Mouse (Mus musculus) stomach, embryonic 14.5 days (tissue): ENCODE results near the gene Rpl23a. TPM values are rescaled to one million over a fixed set of nuclear protein-coding genes. Genes with fewer than 3 reads are reported as not detected.

Source experiments
- ATAC-seq: fragments of 200-750 bp; cut with Nextera tagmentation; 2 replicates; pipeline ENCODE4 v1.8.0; 2017; ENCODE audit warnings: low read depth, moderate TSS enrichment; ENCODE audit not compliant: insufficient number of reproducible peaks, insufficient read depth, low FRiP score
- H3K27ac ChIP-seq: fragments of 300-500 bp; sonication (generic); 2 replicates; pipeline ENCODE4 v1.5.1; 2014; ENCODE audit warnings: mild to moderate bottlenecking, low read length, moderate library complexity, mixed read lengths
- H3K27me3 ChIP-seq: fragments of 300-500 bp; sonication (generic); 2 replicates; pipeline ENCODE4 v1.6.1; 2014; ENCODE audit warnings: low read length, control low read depth, mixed read lengths; ENCODE audit not compliant: control insufficient read depth, insufficient read depth
- H3K36me3 ChIP-seq: fragments of 300-500 bp; sonication (generic); 2 replicates; pipeline ENCODE4 v1.6.1; 2014; ENCODE audit warnings: mild to moderate bottlenecking, control low read depth, low read length, moderate library complexity, mixed read lengths; ENCODE audit not compliant: control insufficient read depth, insufficient read depth
- H3K4me1 ChIP-seq: fragments of 300-500 bp; sonication (generic); 2 replicates; pipeline ENCODE4 v1.6.1; 2014; ENCODE audit warnings: low read length, control low read depth, mixed read lengths; ENCODE audit not compliant: control insufficient read depth, insufficient read depth
- H3K4me2 ChIP-seq: fragments of 300-500 bp; sonication (generic); replicated peaks from 2 replicates; pipeline ENCODE4 v1.6.1; 2014; ENCODE audit warnings: low read depth, low read length, control low read depth
- H3K4me3 ChIP-seq: fragments of 300-500 bp; sonication (generic); 2 replicates; pipeline ENCODE4 v1.5.1; 2014; ENCODE audit warnings: low read depth, low read length, control low read depth
- H3K9ac ChIP-seq: fragments of 300-500 bp; sonication (generic); replicated peaks from 2 replicates; pipeline ENCODE4 v1.6.1; 2014; ENCODE audit warnings: low read depth, mild to moderate bottlenecking, control low read depth, low read length, moderate library complexity, mixed read lengths
- H3K9me3 ChIP-seq: fragments of 300-500 bp; sonication (generic); 2 replicates; pipeline ENCODE4 v1.6.1; 2016; ENCODE audit warnings: low read depth, low read length, control low read depth; ENCODE audit not compliant: control insufficient read depth
- WGBS: fragments of 180-500 bp; shearing (Covaris S2); extraction: QIAGEN DNeasy Blood & Tissue Kit; methylation state at CpG from one replicate; pipeline ENCODE4 v1.1.7; 2014; 5-methylcytosine and 5-hydroxymethylcytosine counted together
- polyA plus RNA-seq: library from polyadenylated mRNA; unstranded; fragments of >200 nt; fragmentation: Nextera tagmentation; extraction: Ambion mirVana; gene quantifications from 2 replicates; pipeline ENCODE4 v1.2.1, GENCODE M21; 2014

Rpl23a gene
- polyA plus RNA-seq, 1 experiment from 2014 or later, result 1,741 TPM

DNA sequence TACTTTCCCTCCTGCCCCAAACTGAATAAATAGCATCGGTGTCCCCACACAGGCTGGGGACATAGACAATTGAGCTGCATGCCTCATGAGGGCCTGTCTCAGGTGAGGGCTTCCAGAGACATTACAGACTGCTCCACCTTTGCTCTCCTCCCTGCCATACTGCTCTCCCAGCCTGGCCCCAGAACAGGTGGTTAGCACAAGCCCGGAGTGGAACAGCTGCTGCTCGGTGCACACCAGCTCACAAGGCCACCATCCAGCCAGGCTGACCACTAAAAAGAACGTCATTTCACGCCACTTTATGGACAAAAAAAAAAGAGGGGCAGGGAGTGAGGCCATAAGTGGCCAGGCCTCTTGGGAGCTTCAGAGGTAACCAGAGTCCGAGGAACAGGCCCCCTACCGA, 23.8 kb upstream of the Rpl23a start:
- no peak for ATAC-seq
- Histone ChIP-seq H3K4me3 (no peak overlapping the region), H3K4me2 (no peak overlapping the region), H3K4me1 (no peaks in the 10 kb centered on the region), H3K27ac (no peak overlapping the region), H3K9ac (no peak overlapping the region), H3K27me3 (no peaks in the 10 kb centered on the region), H3K36me3 (peaks cover 67% of the 10 kb centered on the region), H3K9me3 (no peaks in the 10 kb centered on the region)
- 88% methylated on average over 7 of the region's 7 CpGs for WGBS

DNA sequence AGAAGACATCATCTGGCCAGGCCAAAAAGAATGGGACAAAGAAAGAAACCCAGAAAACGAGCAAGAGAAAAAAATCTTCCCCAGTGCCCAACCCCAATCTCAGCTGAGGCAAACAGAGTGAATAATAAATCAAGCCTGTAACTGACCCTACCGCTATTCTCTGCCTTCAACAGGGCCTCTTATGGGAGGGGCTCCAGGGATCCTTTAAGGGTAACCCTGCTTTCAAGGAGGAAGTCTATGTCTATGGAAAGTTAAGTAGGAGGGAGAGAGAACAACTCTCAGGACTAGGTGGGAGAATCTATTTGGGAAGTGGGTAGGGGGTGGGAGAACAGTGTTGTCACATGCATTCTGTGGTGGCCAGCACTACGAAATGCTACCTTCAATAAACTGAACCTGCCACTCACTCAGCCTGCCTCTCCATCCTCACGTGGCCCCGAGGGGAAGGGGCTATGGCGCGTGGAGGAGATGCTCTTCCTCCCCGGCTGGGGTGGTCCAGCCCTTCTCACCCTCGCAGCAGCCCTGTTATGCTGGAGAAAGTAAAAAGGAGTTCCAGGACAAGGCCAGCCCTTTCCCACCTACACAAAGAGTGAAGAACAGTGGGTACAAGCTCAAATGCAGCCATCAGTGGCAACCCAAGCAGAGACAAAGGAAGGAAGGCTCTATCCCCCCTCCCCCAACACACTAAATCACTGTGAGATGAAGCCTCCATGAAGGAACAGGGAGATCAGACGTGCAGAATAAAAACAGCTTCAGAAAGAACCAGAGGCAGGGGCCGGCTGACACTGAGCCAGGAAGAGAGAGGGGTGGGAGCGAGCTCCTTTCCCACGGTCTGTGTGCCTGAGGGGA, 22.2 kb upstream of the Rpl23a start:
- H3K27me3 ChIP-seq, result no peaks in the 10 kb centered on the region
- H3K36me3 ChIP-seq, result peaks cover 54% of the 10 kb centered on the region
- 38% methylated on average over 13 of the region's 13 CpGs for WGBS
- no peak overlapping the region for H3K4me2 ChIP-seq
- no peaks in the 10 kb centered on the region for H3K4me1 ChIP-seq
- H3K9me3 ChIP-seq, result no peaks in the 10 kb centered on the region
- no peak overlapping the region for H3K4me3 ChIP-seq
- no peak for ATAC-seq
- peak overlapping the region; percentile 28; the same call in 1 of the 2 replicates for H3K27ac ChIP-seq
- H3K9ac ChIP-seq, result no peak overlapping the region; the same call in 1 of the 2 replicates

DNA sequence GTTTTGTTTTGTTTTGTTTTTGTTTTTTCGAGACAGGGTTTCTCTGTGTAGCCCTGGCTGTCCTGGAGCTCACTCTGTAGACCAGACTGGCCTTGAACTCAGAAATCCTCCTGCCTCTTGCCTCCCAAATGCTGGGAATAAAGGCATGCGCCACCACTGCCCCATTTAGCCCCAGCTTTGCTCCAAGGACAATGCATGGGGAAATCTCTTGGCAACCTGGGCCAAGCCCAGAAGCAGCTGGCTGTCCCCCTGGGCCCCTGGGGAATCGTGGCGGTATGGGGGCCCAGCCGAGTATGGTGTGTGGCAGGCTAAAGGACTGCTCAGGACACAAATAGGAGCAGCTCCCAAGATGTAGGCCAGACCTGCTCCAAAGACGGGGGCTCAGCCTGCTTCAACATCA, 20.9 kb upstream of the Rpl23a start:
- ATAC-seq, result no peak
- Histone ChIP-seq H3K36me3 (peaks cover 41% of the 10 kb centered on the region), H3K9ac (no peak overlapping the region), H3K4me1 (no peaks in the 10 kb centered on the region), H3K27me3 (no peaks in the 10 kb centered on the region), H3K4me2 (no peak overlapping the region), H3K9me3 (no peaks in the 10 kb centered on the region), H3K27ac (no peak overlapping the region), H3K4me3 (no peak overlapping the region)
- WGBS, result 88% methylated on average over 6 of the region's 6 CpGs

DNA sequence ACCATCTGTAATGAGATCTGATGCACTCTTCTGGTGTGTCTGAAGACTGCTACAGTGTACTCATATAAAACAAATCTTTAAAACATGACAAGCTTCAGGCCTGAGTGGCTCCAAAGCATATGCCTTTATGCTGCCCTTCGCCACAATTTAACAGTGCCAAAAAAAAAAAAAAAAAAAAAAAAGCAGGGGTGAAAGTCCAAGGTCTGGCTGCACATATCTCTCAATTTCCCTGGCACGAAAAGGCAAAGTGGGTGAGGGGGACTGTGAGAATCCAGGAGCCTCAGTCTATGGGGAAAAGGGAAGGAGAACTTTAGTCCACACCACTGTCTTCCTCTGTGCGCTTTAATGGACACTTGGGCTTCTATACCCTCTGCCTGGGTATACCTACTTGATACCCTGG, 19.0 kb upstream of the Rpl23a start:
- peaks cover 22% of the 10 kb centered on the region for H3K36me3 ChIP-seq
- H3K27ac ChIP-seq, result no peak overlapping the region
- H3K27me3 ChIP-seq, result no peaks in the 10 kb centered on the region
- no peaks in the 10 kb centered on the region for H3K4me1 ChIP-seq
- H3K4me3 ChIP-seq, result no peak overlapping the region
- ATAC-seq, result no peak
- no peak overlapping the region for H3K4me2 ChIP-seq
- no peak overlapping the region for H3K9ac ChIP-seq
- WGBS, result 90% methylated on average over 3 of the region's 3 CpGs
- no peaks in the 10 kb centered on the region for H3K9me3 ChIP-seq

DNA sequence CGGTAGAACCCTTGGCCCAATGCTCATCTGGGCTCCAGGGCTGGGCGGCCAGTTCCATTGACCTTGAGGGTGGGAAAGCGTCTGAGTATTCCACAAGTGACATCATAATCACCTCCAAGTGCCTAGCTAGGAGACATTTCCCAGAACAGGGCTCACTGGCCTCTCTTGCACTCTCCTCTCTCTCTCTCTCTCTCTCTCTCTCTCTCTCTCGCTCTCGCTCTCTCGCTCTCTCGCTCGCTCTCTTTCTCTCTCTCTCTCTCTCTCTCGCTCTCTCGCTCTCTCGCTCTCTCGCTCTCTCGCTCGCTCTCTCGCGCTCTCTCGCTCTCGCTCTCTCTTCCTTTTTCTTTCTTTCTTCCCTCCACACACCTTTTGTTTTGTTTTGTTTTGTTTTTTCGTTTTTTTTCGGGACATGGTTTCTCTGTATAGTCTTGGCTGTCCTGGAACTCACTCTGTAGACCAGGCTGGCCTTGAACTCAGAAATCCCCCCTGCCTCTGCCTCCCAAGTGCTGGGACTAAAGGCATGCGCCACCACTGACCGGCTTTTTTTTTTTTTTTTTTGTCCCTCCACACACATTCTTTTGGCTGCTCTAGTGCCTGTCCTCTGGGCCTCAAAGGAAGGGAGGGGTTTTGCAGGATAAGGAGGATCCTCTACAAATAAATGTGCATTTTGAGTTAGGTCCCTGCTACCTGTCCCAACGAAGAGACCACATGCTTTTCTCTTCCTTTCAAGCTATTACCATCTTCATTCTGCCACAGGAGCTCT, 11.9 kb upstream of the Rpl23a start:
- no peak for ATAC-seq
- peaks cover 11% of the 10 kb centered on the region for H3K36me3 ChIP-seq
- peak overlapping the region; percentile 49 for H3K4me3 ChIP-seq
- 62% methylated on average over 23 of the region's 23 CpGs for WGBS
- no peaks in the 10 kb centered on the region for H3K9me3 ChIP-seq
- H3K4me2 ChIP-seq, result peak overlapping the region; percentile 60
- H3K27ac ChIP-seq, result peak overlapping the region; percentile 0; the same call in 1 of the 2 replicates
- no peaks in the 10 kb centered on the region for H3K27me3 ChIP-seq
- peaks cover 4% of the 10 kb centered on the region; the same call in 1 of the 2 replicates for H3K4me1 ChIP-seq
- H3K9ac ChIP-seq, result no peak overlapping the region

DNA sequence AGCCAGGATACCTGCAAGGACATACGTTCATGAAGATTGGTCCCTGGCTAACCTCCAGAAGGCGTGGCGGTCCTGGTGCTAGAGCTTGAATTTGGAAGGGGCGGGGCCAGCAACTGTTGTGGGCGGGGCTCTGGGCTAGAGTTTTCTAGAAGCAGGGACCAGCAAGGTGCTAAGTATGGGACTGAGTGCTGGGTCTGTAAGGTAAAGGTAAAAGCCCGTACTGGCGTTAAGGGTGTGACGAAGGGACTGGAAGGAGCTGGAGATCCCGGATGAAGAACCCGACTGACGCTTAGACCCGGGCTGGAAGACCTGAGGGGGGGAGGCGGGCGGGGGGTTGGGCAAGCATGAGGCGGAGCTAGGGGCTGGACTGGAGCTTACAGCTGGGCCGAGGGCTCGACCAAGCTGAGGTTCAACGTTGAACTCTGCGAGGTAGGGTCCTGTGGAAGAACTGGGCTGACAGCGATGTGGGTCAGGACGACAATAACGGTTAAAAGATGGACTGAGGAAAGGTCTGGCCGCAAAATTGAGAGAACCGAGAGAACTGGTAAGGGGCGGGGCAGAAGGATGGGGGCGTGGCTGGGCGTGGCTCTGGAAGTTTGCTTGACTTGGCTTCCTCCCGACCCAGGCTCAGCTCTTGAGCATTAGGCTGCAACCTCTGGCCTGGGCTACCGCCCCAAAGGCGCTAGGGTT, 11.2 kb upstream of the Rpl23a start:
- peak overlapping the region; percentile 49 for H3K4me3 ChIP-seq
- ATAC-seq, result peak; percentile 66; the same call in 1 of the 2 replicates
- H3K4me1 ChIP-seq, result peaks cover 10% of the 10 kb centered on the region
- no peaks in the 10 kb centered on the region for H3K27me3 ChIP-seq
- peak overlapping the region; percentile 12; the same call in 1 of the 2 replicates for H3K9ac ChIP-seq
- 3% methylated on average over 30 of the region's 30 CpGs for WGBS
- peaks cover 11% of the 10 kb centered on the region for H3K36me3 ChIP-seq
- H3K4me2 ChIP-seq, result peak overlapping the region; percentile 60
- no peak overlapping the region; the same call in 1 of the 2 replicates for H3K27ac ChIP-seq
- no peaks in the 10 kb centered on the region for H3K9me3 ChIP-seq

DNA sequence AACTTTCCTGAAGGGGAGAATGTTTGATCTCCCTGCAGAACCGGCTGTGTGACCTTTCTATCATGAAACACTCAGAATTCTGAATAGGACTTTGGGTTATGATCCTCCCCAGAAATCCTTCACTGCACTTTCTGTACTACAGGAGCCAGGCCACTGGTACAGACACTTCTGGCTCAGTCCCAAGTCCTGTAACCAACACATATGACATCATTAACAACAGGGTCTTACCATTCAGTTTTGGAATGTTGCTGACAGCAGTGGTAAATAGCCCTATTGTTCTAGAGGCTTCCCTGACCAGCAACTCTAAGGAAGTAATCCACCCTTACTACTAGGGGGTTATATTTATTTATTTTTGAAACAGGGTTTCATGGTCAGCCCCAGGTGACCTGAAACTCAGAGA, 9.7 kb upstream of the Rpl23a start, which contains the start of gene Proca1:
Proca1 (plus strand) TSS at position 280 of the 400 bp plus-strand sequence.
- Histone ChIP-seq H3K36me3 (peaks cover 11% of the 10 kb centered on the region), H3K9ac (no peak within 1 kb of the TSS), H3K27ac (no peak within 1 kb of the TSS), H3K27me3 (no peaks in the 10 kb centered on the region), H3K4me1 (peaks cover 12% of the 10 kb centered on the region), H3K4me2 (peak within 1 kb of the TSS; percentile 60), H3K9me3 (no peaks in the 10 kb centered on the region), H3K4me3 (peak within 1 kb of the TSS; percentile 49)
- no peak for ATAC-seq
- 73% methylated on average over 1 of the region's 1 CpGs for WGBS

DNA sequence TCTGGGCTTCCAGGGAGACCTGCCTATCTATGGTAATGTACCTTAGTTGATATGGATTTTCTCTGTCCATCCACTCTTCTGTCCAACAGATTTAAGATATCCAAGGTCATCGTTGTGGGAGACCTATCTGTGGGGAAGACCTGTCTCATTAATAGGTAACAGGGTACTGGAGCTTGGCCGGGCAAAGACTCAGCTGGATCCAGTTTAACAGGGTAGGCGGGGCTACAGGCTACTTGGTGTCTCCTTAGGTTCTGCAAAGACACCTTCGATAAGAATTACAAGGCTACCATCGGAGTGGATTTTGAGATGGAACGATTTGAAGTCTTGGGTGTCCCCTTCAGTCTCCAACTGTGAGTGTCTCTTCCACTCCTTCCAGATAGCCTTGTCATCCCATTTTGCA, 6.7 kb upstream of the Rpl23a start:
- Histone ChIP-seq H3K4me1 (peaks cover 15% of the 10 kb centered on the region), H3K36me3 (peaks cover 11% of the 10 kb centered on the region), H3K27me3 (no peaks in the 10 kb centered on the region), H3K27ac (peak overlapping the region; percentile 99), H3K9me3 (no peaks in the 10 kb centered on the region), H3K4me3 (peak overlapping the region; percentile 73), H3K4me2 (peak overlapping the region; percentile 46), H3K9ac (0 out of 2 replicates have a peak overlapping the region, but pooled peaks have one; percentile 88)
- 57% methylated on average over 6 of the region's 6 CpGs for WGBS
- ATAC-seq, result no peak
